10 mouse cellular contexts compared by ENCODE assay signal in genomic region chr1:165834633-165834975, GRCm38 (mm10). TPM values are rescaled to one million over a fixed set of nuclear protein-coding genes. Genes with fewer than 3 reads are reported as not detected.
DNase-seq lines count a peak whose midpoint lies in the region; ATAC-seq and TF ChIP-seq lines count a peak whose summit lies in the region.
"Had no signal": no experiment of that assay in that cellular context is flagged by ENCODE, and none has a peak within 500 bp of the region (broad histone marks: within the 10 kb centered on the region; RNA-seq: fewer than 3 reads in every experiment).

No protein-coding gene starts in this region.

- H3K27me3 ChIP-seq in embryonic facial prominence, embryonic 11.5 days (ENCODE audit: control insufficient read depth, insufficient read depth, low read length): no peaks in the 10 kb centered on the region
- H3K27me3 ChIP-seq in hindbrain, postnatal 0 days (ENCODE audit: insufficient read depth, low read length): no peaks in the 10 kb centered on the region
- no peaks in the 10 kb centered on the region for H3K27me3 ChIP-seq in midbrain, embryonic 15.5 days (replicated peaks)

- no peaks in the 10 kb centered on the region for H3K36me3 ChIP-seq in embryonic facial prominence, embryonic 11.5 days (replicated peaks; ENCODE audit: control insufficient read depth, insufficient read depth, low read depth, low read length)
- no peaks in the 10 kb centered on the region for H3K36me3 ChIP-seq in hindbrain, postnatal 0 days (ENCODE audit: insufficient read depth, low read length)
- no peaks in the 10 kb centered on the region for H3K36me3 ChIP-seq in midbrain, embryonic 15.5 days (replicated peaks)

- DNase-seq in embryo, embryonic 10 days (ENCODE audit: low spot score): peak; percentile 38
- DNase-seq in embryo, embryonic 9.5 days (ENCODE audit: extremely low spot score): no peak
- no peak for DNase-seq in embryonic facial prominence, embryonic 11.5 days (ENCODE audit: low spot score)
- DNase-seq in hindbrain, postnatal 0 days (ENCODE audit: low spot score): no peak
- DNase-seq in left cerebral cortex, postnatal 36 days (ENCODE audit: low spot score in 2 of 2): no peak
- no peak for DNase-seq in gastrocnemius, postnatal 4 days (ENCODE audit: low spot score in 2 of 2)
- DNase-seq in layer of hippocampus, adult 11-12 months (ENCODE audit: low spot score): no peak
- DNase-seq: kidney, adult 8-10 months had no signal

- 28% methylated on average over 12 of the region's 12 CpGs for WGBS in embryonic facial prominence, embryonic 11.5 days
- 24% methylated on average over 12 of the region's 12 CpGs for WGBS in hindbrain, postnatal 0 days
- WGBS in midbrain, embryonic 15.5 days: 15% methylated on average over 12 of the region's 12 CpGs

- H3K9me3 ChIP-seq in embryonic facial prominence, embryonic 11.5 days (replicated peaks; ENCODE audit: control insufficient read depth, low read length): no peaks in the 10 kb centered on the region
- no peaks in the 10 kb centered on the region for H3K9me3 ChIP-seq in hindbrain, postnatal 0 days (ENCODE audit: low read length)
- H3K9me3 ChIP-seq in midbrain, embryonic 15.5 days: no peaks in the 10 kb centered on the region

- no peak overlapping the region for H3K4me3 ChIP-seq in embryonic facial prominence, embryonic 11.5 days (ENCODE audit: low read depth, low read length)
- H3K4me3 ChIP-seq in hindbrain, postnatal 0 days (ENCODE audit: low read length): peak overlapping the region; percentile 20
- peak overlapping the region; percentile 23 for H3K4me3 ChIP-seq in midbrain, embryonic 15.5 days
- H3K4me3 ChIP-seq: erythroblast, embryonic 14.5 days had no signal

- no peak for ATAC-seq in embryonic facial prominence, embryonic 11.5 days (replicated peaks; ENCODE audit: insufficient number of reproducible peaks, low FRiP score, low TSS enrichment, low read depth)
- no peak for ATAC-seq in hindbrain, postnatal 0 days
- ATAC-seq in midbrain, embryonic 15.5 days (replicated peaks): no peak

- H3K4me1 ChIP-seq in embryonic facial prominence, embryonic 11.5 days (ENCODE audit: control insufficient read depth, insufficient read depth, low read length): peaks cover 6% of the 10 kb centered on the region; the same call in 1 of the 2 replicates
- peaks cover 7% of the 10 kb centered on the region for H3K4me1 ChIP-seq in hindbrain, postnatal 0 days (ENCODE audit: insufficient read depth, low read length)
- peaks cover 46% of the 10 kb centered on the region for H3K4me1 ChIP-seq in midbrain, embryonic 15.5 days

- H3K4me2 ChIP-seq in embryonic facial prominence, embryonic 11.5 days (ENCODE audit: low read depth, low read length): 0 out of 2 replicates have a peak overlapping the region, but pooled peaks have one; percentile 2
- H3K4me2 ChIP-seq in hindbrain, postnatal 0 days (ENCODE audit: low read depth, low read length): peak overlapping the region; percentile 53
- peak overlapping the region; percentile 45 for H3K4me2 ChIP-seq in midbrain, embryonic 15.5 days

- TF ChIP-seq CTCF in hindbrain, postnatal 0 days (IDR thresholded peaks at IDR 0.05; ENCODE audit: low read depth): no peak

- intact Hi-C loops in left cerebral cortex, postnatal 36 days (cut with DNase I): no loop called here

- no peak overlapping the region for H3K27ac ChIP-seq in embryonic facial prominence, embryonic 11.5 days (replicated peaks; ENCODE audit: low read depth, low read length)
- H3K27ac ChIP-seq in hindbrain, postnatal 0 days: no peak overlapping the region
- H3K27ac ChIP-seq in midbrain, embryonic 15.5 days: peak overlapping the region; percentile 74

- H3K9ac ChIP-seq in embryonic facial prominence, embryonic 11.5 days (replicated peaks; ENCODE audit: low read length): no peak overlapping the region
- 0 out of 2 replicates have a peak overlapping the region, but pooled peaks have one; percentile 18 for H3K9ac ChIP-seq in hindbrain, postnatal 0 days (replicated peaks; ENCODE audit: low read length)
- peak overlapping the region; percentile 11 for H3K9ac ChIP-seq in midbrain, embryonic 15.5 days

RNA-seq across cellular contexts. Expression of gene Cd247, which starts 46.1 kb away (rescaled TPM):
- 1.2 and 2.2 TPM in 2 replicates for polyA plus RNA-seq in embryonic facial prominence, embryonic 11.5 days (2014; fragmentation: Nextera tagmentation; extraction: Ambion mirVana)
- total RNA-seq in hindbrain, postnatal 0 days (2014; rRNA removed): not detected in 2 replicates
- 0.39 and 0.55 TPM in 2 replicates for polyA plus RNA-seq in hindbrain, postnatal 0 days (2015; fragmentation: Nextera tagmentation; extraction: Ambion mirVana)
- 1.1 and 1.2 TPM in 2 replicates for polyA plus RNA-seq in midbrain, embryonic 15.5 days (2015; fragmentation: Nextera tagmentation; extraction: Ambion mirVana)
- total RNA-seq in left cerebral cortex, postnatal 36 days (2021): under 1 TPM in 1 of 2 experiments, not detected in 1; 0.25 TPM
- total RNA-seq in gastrocnemius, postnatal 4 days (2021): 1 to 10 TPM in 1 of 2 experiments, under 1 TPM in 1; 0.70 to 1.1 TPM

Comparison
In these comparisons a context has a peak if more than half of its experiments do, and no peak if none do; other contexts are left out.
1. H3K4me2 ChIP-seq: peak in every context shown above with its lines; median percentile 53 in hindbrain, postnatal 0 days; 45 in midbrain, embryonic 15.5 days; 2 in embryonic facial prominence, embryonic 11.5 days.